Mouse (Mus musculus) intestine, embryonic 15.5 days (tissue): ENCODE data around the gene Cracr2b. TPM values are rescaled to one million over a fixed set of nuclear protein-coding genes. Genes with fewer than 3 reads are reported as not detected.

ENCODE experiments used
- ATAC-seq: fragments of 200-750 bp; cut with Nextera tagmentation; 2 replicates; pipeline ENCODE4 v1.8.0; 2017; ENCODE audit warnings: moderate TSS enrichment, moderate library complexity
- H3K27ac ChIP-seq: fragments of 300-500 bp; sonication (generic); 2 replicates; pipeline ENCODE4 v1.5.1; 2015; ENCODE audit warnings: mild to moderate bottlenecking, inconsistent platforms
- H3K27me3 ChIP-seq: fragments of 300-500 bp; sonication (generic); replicated peaks from 2 replicates; pipeline ENCODE4 v1.6.1; 2015; ENCODE audit warnings: inconsistent platforms
- H3K36me3 ChIP-seq: fragments of 300-500 bp; sonication (generic); 2 replicates; pipeline ENCODE4 v1.6.1; 2015; ENCODE audit warnings: inconsistent platforms
- H3K4me1 ChIP-seq: fragments of 300-500 bp; sonication (generic); replicated peaks from 2 replicates; pipeline ENCODE4 v1.6.1; 2015; ENCODE audit warnings: inconsistent platforms
- H3K4me2 ChIP-seq: fragments of 300-500 bp; sonication (generic); replicated peaks from 2 replicates; pipeline ENCODE4 v1.6.1; 2015; ENCODE audit warnings: mild to moderate bottlenecking, inconsistent platforms
- H3K4me3 ChIP-seq: fragments of 300-500 bp; sonication (generic); replicated peaks from 2 replicates; pipeline ENCODE4 v1.5.1; 2015; ENCODE audit warnings: inconsistent platforms
- H3K9ac ChIP-seq: fragments of 300-500 bp; sonication (generic); 2 replicates; pipeline ENCODE4 v1.6.1; 2015; ENCODE audit warnings: inconsistent platforms
- H3K9me3 ChIP-seq: fragments of 300-500 bp; sonication (generic); 2 replicates; pipeline ENCODE4 v1.6.1; 2016; ENCODE audit warnings: inconsistent platforms
- WGBS: fragments of 180-500 bp; shearing (Covaris S2); methylation state at CpG from one replicate; pipeline ENCODE4 v1.1.7; 2015; 5-methylcytosine and 5-hydroxymethylcytosine counted together
- polyA plus RNA-seq: library from polyadenylated mRNA; unstranded; fragments of >200 nt; fragmentation: Nextera tagmentation; extraction: Ambion mirVana; gene quantifications from 2 replicates; pipeline ENCODE4 v1.2.1, GENCODE M21; 2015

The Cracr2b gene
- polyA plus RNA-seq, 1 experiment from 2014 or later, result 16.5 TPM

DNA sequence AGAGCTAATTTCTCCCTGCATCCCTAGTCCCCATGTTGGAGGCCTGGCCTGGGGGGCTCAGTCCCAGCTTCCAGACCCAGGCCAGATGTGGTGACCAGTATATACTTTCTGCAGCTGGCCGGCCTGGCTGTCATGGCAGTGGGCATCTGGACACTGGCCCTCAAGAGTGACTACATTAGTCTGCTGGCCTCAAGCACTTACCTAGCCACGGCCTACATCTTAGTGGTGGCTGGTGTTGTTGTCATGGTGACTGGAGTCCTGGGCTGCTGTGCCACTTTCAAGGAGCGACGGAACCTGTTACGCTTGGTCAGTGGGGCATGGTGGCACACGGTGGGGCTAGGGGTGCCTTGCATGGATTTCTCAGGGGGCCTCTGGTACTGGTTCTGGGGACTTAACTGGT is 8.5 kb downstream of the Cracr2b start:
- Histone ChIP-seq H3K4me1 (peaks cover 51% of the 10 kb centered on the region), H3K9me3 (no peaks in the 10 kb centered on the region), H3K4me2 (peak overlapping the region; percentile 86), H3K27ac (peak overlapping the region; percentile 89), H3K27me3 (peaks cover 12% of the 10 kb centered on the region), H3K9ac (peak overlapping the region; percentile 82), H3K4me3 (peak overlapping the region; percentile 82; the same call in 1 of the 2 replicates), H3K36me3 (peaks cover 22% of the 10 kb centered on the region)
- WGBS, result 85% methylated on average over 6 of the region's 6 CpGs
- no peak for ATAC-seq

DNA sequence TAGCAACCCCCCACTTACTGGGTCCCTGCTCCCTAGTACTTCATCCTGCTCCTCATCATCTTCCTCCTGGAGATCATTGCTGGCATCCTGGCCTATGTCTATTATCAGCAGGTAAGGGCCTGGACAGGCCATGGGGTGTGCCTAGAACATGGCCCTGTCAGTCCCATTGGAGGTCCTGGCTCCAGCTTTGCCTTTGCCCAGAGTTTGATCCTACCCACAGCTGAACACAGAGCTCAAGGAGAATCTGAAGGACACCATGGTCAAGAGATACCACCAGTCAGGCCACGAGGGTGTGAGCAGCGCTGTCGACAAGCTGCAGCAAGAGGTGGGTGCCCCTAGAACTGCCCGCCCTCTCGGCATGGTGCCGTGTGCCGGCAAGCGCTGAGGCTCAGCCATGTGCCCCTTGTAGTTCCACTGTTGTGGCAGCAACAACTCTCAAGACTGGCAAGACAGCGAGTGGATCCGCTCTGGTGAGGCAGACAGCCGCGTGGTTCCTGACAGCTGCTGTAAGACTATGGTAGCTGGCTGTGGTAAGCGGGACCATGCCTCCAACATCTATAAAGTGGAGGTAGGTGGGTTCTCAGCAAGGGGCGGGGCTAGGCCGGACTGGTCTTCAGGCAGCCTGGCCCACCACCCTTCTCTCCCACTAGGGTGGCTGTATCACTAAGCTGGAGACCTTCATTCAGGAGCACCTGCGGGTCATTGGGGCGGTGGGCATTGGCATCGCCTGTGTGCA is 9.2 kb downstream of the Cracr2b start:
- 0 out of 2 replicates have a peak overlapping the region, but pooled peaks have one; percentile 86 for H3K4me2 ChIP-seq
- peaks cover 4% of the 10 kb centered on the region; the same call in 1 of the 2 replicates for H3K27me3 ChIP-seq
- H3K4me1 ChIP-seq, result peaks cover 46% of the 10 kb centered on the region
- no peak overlapping the region for H3K4me3 ChIP-seq
- peaks cover 22% of the 10 kb centered on the region for H3K36me3 ChIP-seq
- H3K9me3 ChIP-seq, result no peaks in the 10 kb centered on the region
- WGBS, result 90% methylated on average over 18 of the region's 18 CpGs
- H3K9ac ChIP-seq, result peak overlapping the region; percentile 82; the same call in 1 of the 2 replicates
- no peak for ATAC-seq
- no peak overlapping the region for H3K27ac ChIP-seq

- no peak overlapping the region for H3K27ac ChIP-seq
- H3K9me3 ChIP-seq, result no peaks in the 10 kb centered on the region
- no peak overlapping the region for H3K4me2 ChIP-seq
- H3K9ac ChIP-seq, result no peak overlapping the region
- H3K36me3 ChIP-seq, result peaks cover 22% of the 10 kb centered on the region
- peaks cover 43% of the 10 kb centered on the region for H3K4me1 ChIP-seq
- 0 out of 2 replicates have a peak, but pooled peaks cover 4% of the 10 kb centered on the region for H3K27me3 ChIP-seq
- no peak overlapping the region for H3K4me3 ChIP-seq
- WGBS, result 98% methylated on average over 10 of the region's 10 CpGs
- ATAC-seq, result no peak
Observed at GRCm38 (mm10) chr7:141470637-141470944, 9.7 kb downstream of the Cracr2b start.

DNA sequence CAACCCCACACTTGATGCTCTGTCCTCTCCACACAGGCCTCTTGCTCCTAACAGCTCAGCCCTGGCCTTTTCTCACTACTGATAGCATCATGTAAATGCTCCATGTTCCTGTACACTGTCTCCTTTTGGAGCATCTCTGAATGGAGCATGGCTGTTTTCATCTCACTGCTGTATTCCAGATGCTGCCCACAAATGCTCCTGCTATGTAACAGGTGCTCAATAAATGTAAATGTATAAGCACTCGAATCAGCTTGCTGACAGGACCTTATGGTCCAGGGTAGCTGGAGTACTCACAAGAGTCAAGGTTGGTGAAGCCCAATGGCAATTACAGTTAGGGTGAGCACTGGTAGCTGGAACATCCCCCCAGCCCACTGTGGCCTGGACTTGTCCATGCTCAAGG is 10.3 kb downstream of the Cracr2b start:
- H3K4me1 ChIP-seq, result peaks cover 49% of the 10 kb centered on the region
- H3K9ac ChIP-seq, result no peak overlapping the region
- 83% methylated on average over 1 of the region's 1 CpGs for WGBS
- H3K36me3 ChIP-seq, result peaks cover 22% of the 10 kb centered on the region
- no peak overlapping the region for H3K4me3 ChIP-seq
- no peak overlapping the region for H3K4me2 ChIP-seq
- no peaks in the 10 kb centered on the region for H3K9me3 ChIP-seq
- 0 out of 2 replicates have a peak, but pooled peaks cover 4% of the 10 kb centered on the region for H3K27me3 ChIP-seq
- H3K27ac ChIP-seq, result no peak overlapping the region
- no peak for ATAC-seq

GRCm38 (mm10) chr7:141472226-141472625 is 11.3 kb downstream of the Cracr2b start:
- no peak overlapping the region for H3K27ac ChIP-seq
- no peaks in the 10 kb centered on the region for H3K9me3 ChIP-seq
- no peaks in the 10 kb centered on the region for H3K27me3 ChIP-seq
- WGBS, result 75% methylated on average over 6 of the region's 6 CpGs
- H3K4me3 ChIP-seq, result no peak overlapping the region
- H3K36me3 ChIP-seq, result peaks cover 22% of the 10 kb centered on the region
- peaks cover 51% of the 10 kb centered on the region for H3K4me1 ChIP-seq
- H3K4me2 ChIP-seq, result no peak overlapping the region
- H3K9ac ChIP-seq, result no peak overlapping the region
- ATAC-seq, result no peak

- no peaks in the 10 kb centered on the region for H3K27me3 ChIP-seq
- peaks cover 22% of the 10 kb centered on the region for H3K36me3 ChIP-seq
- H3K4me1 ChIP-seq, result peaks cover 56% of the 10 kb centered on the region
- ATAC-seq, result no peak
- H3K9ac ChIP-seq, result no peak overlapping the region
- H3K27ac ChIP-seq, result no peak overlapping the region
- H3K9me3 ChIP-seq, result no peaks in the 10 kb centered on the region
- WGBS, result 80% methylated on average over 6 of the region's 6 CpGs
- no peak overlapping the region for H3K4me2 ChIP-seq
- no peak overlapping the region for H3K4me3 ChIP-seq
Observed at GRCm38 (mm10) chr7:141472763-141473162, 11.9 kb downstream of the Cracr2b start.

DNA sequence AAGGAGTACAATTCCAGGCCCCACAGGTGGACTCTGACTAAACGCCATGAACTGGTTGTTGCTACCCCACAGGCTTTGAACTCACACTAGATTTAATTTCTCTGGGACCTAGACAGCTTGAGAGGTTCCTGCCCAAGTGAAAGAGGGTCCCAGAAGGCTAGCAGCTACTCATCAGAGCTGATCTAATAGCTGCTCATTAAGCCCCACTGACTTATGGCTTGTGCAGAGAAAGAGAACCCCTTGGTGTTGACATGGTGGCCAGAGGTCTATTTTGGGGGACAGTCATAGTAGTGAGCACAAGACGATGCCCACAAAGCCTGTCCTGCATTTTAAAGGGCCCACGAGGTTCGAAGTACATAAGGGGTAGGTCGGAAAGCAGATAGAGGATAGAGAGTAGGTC is 13.3 kb downstream of the Cracr2b start:
- Histone ChIP-seq H3K4me3 (peak overlapping the region; percentile 69), H3K9ac (peak overlapping the region; percentile 79), H3K36me3 (peaks cover 22% of the 10 kb centered on the region), H3K27me3 (no peaks in the 10 kb centered on the region), H3K4me1 (peaks cover 50% of the 10 kb centered on the region), H3K9me3 (no peaks in the 10 kb centered on the region), H3K4me2 (peak overlapping the region; percentile 83), H3K27ac (no peak overlapping the region)
- 8% methylated on average over 5 of the region's 5 CpGs for WGBS
- ATAC-seq, result no peak

DNA sequence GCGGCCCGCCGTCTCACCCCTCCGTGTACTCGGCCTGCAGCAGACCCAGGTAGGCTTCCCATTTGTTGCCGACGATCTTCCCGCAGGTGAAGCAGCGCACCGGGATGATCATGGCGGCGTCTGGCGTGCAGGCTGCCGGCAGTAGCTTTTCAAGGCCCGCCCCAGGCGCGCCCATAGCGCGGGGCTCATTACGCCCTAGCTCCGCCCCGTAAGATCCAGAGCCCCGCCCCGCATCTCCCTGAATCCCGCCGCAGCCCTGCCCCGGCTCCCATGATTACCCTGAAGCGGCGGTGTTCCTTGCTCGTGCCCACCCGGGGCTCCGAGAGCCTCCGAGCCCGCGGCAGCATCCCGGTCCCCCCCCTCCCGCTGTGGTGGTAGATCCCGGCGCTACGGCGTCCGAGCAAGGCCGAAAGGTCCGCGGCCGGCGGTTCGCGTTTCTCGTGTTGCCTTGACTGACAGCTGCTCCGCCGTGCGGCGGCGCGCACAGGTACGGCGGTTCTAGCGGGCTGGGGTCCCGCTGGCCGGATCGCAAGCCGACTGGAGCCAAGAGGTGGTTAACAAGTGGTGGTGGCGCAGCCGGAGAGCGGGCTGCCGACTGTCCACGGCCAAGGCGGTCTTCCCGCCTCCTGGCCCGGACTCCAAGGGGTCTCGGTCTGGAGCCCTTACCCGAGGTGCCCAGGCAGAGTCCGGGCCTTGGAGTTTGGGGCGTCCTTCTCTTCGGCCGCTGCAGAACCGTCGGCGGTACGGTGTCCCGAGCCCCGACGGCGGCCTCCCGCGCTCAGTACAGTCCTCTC is 14.3 kb downstream of the Cracr2b start, which contains the start of the genes Polr2l and Tspan4:
Polr2l (minus strand) TSS at position 122 of the 794 bp plus-strand sequence.
Tspan4 (plus strand) TSS at position 230 of the 794 bp plus-strand sequence.
- H3K4me2 ChIP-seq, result peak within 1 kb of the TSS; percentile 83
- peak within 1 kb of the TSS; percentile 79 for H3K9ac ChIP-seq
- H3K4me1 ChIP-seq, result peaks cover 42% of the 10 kb centered on the region
- peak; percentile 82 for ATAC-seq
- H3K27me3 ChIP-seq, result no peaks in the 10 kb centered on the region
- H3K9me3 ChIP-seq, result no peaks in the 10 kb centered on the region
- WGBS, result under 1% methylated on average over 87 of the region's 87 CpGs
- peak within 1 kb of the TSS; percentile 97 for H3K27ac ChIP-seq
- peak within 1 kb of the TSS; percentile 69 for H3K4me3 ChIP-seq
- H3K36me3 ChIP-seq, result peaks cover 17% of the 10 kb centered on the region

- WGBS, result under 1% methylated on average over 12 of the region's 12 CpGs
- H3K27ac ChIP-seq, result peak overlapping the region; percentile 97
- peak overlapping the region; percentile 79 for H3K9ac ChIP-seq
- H3K4me2 ChIP-seq, result peak overlapping the region; percentile 83
- H3K4me1 ChIP-seq, result peaks cover 42% of the 10 kb centered on the region
- ATAC-seq, result peak; percentile 3
- peaks cover 11% of the 10 kb centered on the region; the same call in 1 of the 2 replicates for H3K36me3 ChIP-seq
- no peaks in the 10 kb centered on the region for H3K9me3 ChIP-seq
- no peaks in the 10 kb centered on the region for H3K27me3 ChIP-seq
- H3K4me3 ChIP-seq, result peak overlapping the region; percentile 69
Observed at GRCm38 (mm10) chr7:141475805-141476158, 14.9 kb downstream of the Cracr2b start.

DNA sequence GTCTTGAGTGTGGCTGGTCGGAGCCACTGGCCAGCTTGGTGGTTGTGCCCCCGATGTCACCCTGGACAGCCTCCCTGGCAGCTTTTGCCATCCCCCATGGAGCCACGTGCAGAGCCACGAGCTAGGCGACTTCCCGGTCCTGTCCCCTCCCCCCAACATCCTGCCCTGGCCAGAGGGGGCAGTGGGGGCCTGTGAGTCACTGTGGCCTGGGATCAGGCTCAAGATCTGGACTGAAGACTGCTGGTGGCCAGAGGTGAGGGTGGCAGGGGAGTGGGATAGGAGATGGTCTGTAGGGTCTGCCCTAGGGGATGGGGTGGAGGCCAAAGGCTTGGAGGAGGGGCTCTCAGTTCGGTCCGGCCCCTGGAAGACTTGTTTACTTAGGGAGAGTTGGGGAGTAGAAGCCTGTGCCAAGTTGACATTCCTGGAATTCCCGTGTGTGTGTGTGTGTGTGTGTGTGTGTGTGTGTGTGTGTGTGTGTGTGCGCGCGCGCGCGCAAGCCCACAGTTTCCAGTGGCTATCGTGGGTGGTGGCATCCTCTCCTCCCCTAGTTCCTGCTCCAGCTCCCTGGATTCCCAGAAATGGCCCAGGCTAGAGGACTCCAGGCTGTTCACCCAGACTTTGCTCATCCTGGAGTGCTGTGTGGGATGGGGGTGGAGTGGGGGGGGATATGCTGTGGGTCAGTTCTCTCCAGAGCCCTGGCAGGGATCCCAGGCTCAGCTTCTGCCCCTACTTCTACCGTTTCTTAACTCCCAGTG is 15.5 kb downstream of the Cracr2b start:
- peak overlapping the region; percentile 97 for H3K27ac ChIP-seq
- H3K9me3 ChIP-seq, result no peaks in the 10 kb centered on the region
- peaks cover 47% of the 10 kb centered on the region for H3K4me1 ChIP-seq
- no peaks in the 10 kb centered on the region for H3K27me3 ChIP-seq
- peak overlapping the region; percentile 69 for H3K4me3 ChIP-seq
- ATAC-seq, result peak; percentile 73
- H3K36me3 ChIP-seq, result peaks cover 5% of the 10 kb centered on the region; the same call in 1 of the 2 replicates
- H3K9ac ChIP-seq, result peak overlapping the region; percentile 79
- peak overlapping the region; percentile 83 for H3K4me2 ChIP-seq
- WGBS, result under 1% methylated on average over 17 of the region's 17 CpGs

DNA sequence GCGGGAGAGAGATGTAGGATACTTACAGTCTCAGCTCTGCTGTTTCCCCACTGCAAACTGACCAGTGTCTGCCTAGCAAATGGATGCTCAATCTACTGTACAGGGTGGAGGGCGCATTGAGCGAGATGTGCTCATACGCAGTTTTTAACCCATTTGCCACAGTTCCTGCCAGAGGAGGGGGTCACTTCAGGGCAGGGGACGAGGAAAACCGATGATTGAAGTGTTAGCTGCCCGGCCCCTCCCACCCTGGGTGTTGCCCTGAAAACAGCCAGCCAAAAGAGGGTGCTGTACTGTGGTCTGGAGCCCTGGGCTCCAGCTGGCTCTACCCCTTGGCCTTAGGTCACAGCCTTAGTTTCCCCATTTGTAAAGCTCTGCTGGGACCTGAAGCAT is 16.1 kb downstream of the Cracr2b start:
- Histone ChIP-seq H3K9me3 (no peaks in the 10 kb centered on the region), H3K27ac (peak overlapping the region; percentile 97), H3K36me3 (peaks cover 3% of the 10 kb centered on the region; the same call in 1 of the 2 replicates), H3K4me1 (peaks cover 53% of the 10 kb centered on the region), H3K27me3 (peaks cover 3% of the 10 kb centered on the region), H3K4me2 (peak overlapping the region; percentile 83), H3K4me3 (peak overlapping the region; percentile 69), H3K9ac (peak overlapping the region; percentile 79)
- 11% methylated on average over 7 of the region's 7 CpGs for WGBS
- no peak for ATAC-seq
